Mouse (Mus musculus) megakaryocyte, embryonic 14.5 days (primary cell): ENCODE results near the gene Ablim1.

Experiments used
- FLI1 ChIP-seq: IDR thresholded peaks from 2 replicates; pipeline ENCODE4 v1.6.1; 2012; ENCODE audit warnings: low read length, inconsistent platforms, mixed read lengths
- GATA1 ChIP-seq: IDR thresholded peaks from 3 replicates; pipeline ENCODE4 v1.6.1; 2012; ENCODE audit warnings: mixed read lengths, low read length, inconsistent platforms, borderline replicate concordance

DNA sequence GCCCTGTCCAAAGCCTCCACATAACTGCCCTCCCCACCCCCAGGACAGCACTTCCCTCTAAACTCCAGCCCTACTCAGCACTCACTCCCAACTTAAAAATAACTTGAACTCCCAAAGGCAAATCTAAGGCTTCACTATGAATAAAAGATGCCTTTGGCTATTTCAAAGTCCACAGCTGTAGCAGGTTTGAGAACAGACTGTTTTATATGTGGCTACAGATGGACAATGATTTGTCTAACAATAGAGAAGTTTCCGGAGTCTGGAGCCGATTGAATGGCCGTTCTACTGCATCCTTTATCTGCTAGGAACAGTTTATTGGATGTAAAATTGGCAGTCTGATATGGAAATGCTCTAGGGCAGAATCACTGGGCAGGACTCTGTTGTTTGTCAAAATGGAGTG lies 91.0 kb downstream of the Ablim1 start:
- TF ChIP-seq GATA1 = no peak
- TF ChIP-seq FLI1 = no peak
